Mouse (Mus musculus): ENCODE data around the gene Dennd2c.
"Not testable (repeated sequence)": the region's sequence is repeated elsewhere in the genome, so short reads cannot be mapped to it uniquely, and the experiment has no call there.

The Dennd2c gene

GRCm38 (mm10) chr3:103101909-103102308 lies 495 bp upstream of the Dennd2c start:
- in situ Hi-C loops (cut with MboI; ENCODE audit: unreplicated experiment in 2 of 2): loop anchor here (10.0 kb wide), 1 partner anchor 387 kb away; no protein-coding TSS in a partner anchor

- in situ Hi-C loops (cut with MboI; ENCODE audit: unreplicated experiment in 2 of 2): loop anchor here (10.0 kb wide), 1 partner anchor 393 kb away; no protein-coding TSS in a partner anchor
Measured at GRCm38 (mm10) chr3:103107565-103108240, 5.3 kb downstream of the Dennd2c start.

GRCm38 (mm10) chr3:103112216-103112615 lies 9.8 kb downstream of the Dennd2c start:
- in situ Hi-C loops (cut with MboI; ENCODE audit: unreplicated experiment in 2 of 2): no loop called here

GRCm38 (mm10) chr3:103123636-103124035 lies 21.2 kb downstream of the Dennd2c start:
- in situ Hi-C loops (cut with MboI; ENCODE audit: unreplicated experiment in 2 of 2): no loop called here

- in situ Hi-C loops (cut with MboI; ENCODE audit: unreplicated experiment in 2 of 2): no loop called here
Measured at GRCm38 (mm10) chr3:103126138-103126537, 23.7 kb downstream of the Dennd2c start.

- in situ Hi-C loops (cut with MboI; ENCODE audit: unreplicated experiment in 2 of 2): no loop called here
Measured at GRCm38 (mm10) chr3:103127177-103127576, 24.8 kb downstream of the Dennd2c start.

- in situ Hi-C loops (cut with MboI; ENCODE audit: unreplicated experiment in 2 of 2): no loop called here
Measured at GRCm38 (mm10) chr3:103127721-103128120, 25.3 kb downstream of the Dennd2c start.

- in situ Hi-C loops (cut with MboI; ENCODE audit: unreplicated experiment in 2 of 2): no loop called here
Measured at GRCm38 (mm10) chr3:103128251-103128650, 25.8 kb downstream of the Dennd2c start.

- in situ Hi-C loops (cut with MboI; ENCODE audit: unreplicated experiment in 2 of 2): no loop called here
Measured at GRCm38 (mm10) chr3:103129367-103130159, 27.2 kb downstream of the Dennd2c start.

GRCm38 (mm10) chr3:103130236-103130751 lies 27.9 kb downstream of the Dennd2c start:
- in situ Hi-C loops (cut with MboI; ENCODE audit: unreplicated experiment in 2 of 2): no loop called here

- in situ Hi-C loops (cut with MboI; ENCODE audit: unreplicated experiment in 2 of 2): no loop called here
Measured at GRCm38 (mm10) chr3:103133098-103133497, 30.7 kb downstream of the Dennd2c start.

GRCm38 (mm10) chr3:103136414-103137077 lies 34.1 kb downstream of the Dennd2c start:
- in situ Hi-C loops (cut with MboI; ENCODE audit: unreplicated experiment in 2 of 2): no loop called here

GRCm38 (mm10) chr3:103139047-103139446 lies 36.6 kb downstream of the Dennd2c start:
- in situ Hi-C loops (cut with MboI; ENCODE audit: unreplicated experiment in 2 of 2): no loop called here

GRCm38 (mm10) chr3:103140095-103140838 lies 37.9 kb downstream of the Dennd2c start:
- in situ Hi-C loops (cut with MboI; ENCODE audit: unreplicated experiment in 2 of 2): not testable (repeated sequence)

- in situ Hi-C loops (cut with MboI; ENCODE audit: unreplicated experiment in 2 of 2): no loop called here
Measured at GRCm38 (mm10) chr3:103141287-103141686, 38.9 kb downstream of the Dennd2c start.

- in situ Hi-C loops (cut with MboI; ENCODE audit: unreplicated experiment in 2 of 2): no loop called here
Measured at GRCm38 (mm10) chr3:103142366-103142765, 40.0 kb downstream of the Dennd2c start.

- in situ Hi-C loops (cut with MboI; ENCODE audit: unreplicated experiment in 2 of 2): no loop called here
Measured at GRCm38 (mm10) chr3:103145336-103145735, 42.9 kb downstream of the Dennd2c start.

GRCm38 (mm10) chr3:103145791-103146190 lies 43.4 kb downstream of the Dennd2c start:
- in situ Hi-C loops (cut with MboI; ENCODE audit: unreplicated experiment in 2 of 2): no loop called here

GRCm38 (mm10) chr3:103146330-103147166 lies 44.1 kb downstream of the Dennd2c start:
- in situ Hi-C loops (cut with MboI; ENCODE audit: unreplicated experiment in 2 of 2): no loop called here

Data from v-Abl transformed pro-B cells (cell line).